Mouse (Mus musculus): ENCODE results near the gene Cldn3. TPM values are rescaled to one million over a fixed set of nuclear protein-coding genes. Genes with fewer than 3 reads are reported as not detected.

Gene Cldn3
- total and polyA plus RNA-seq, 3 experiments = not detected

- TF ChIP-seq USF1 (IDR thresholded peaks at IDR 0.05; ENCODE audit: low read depth, low read length) = no peak
Observed at GRCm38 (mm10) chr5:135010841-135011743, 25.1 kb downstream of the Cldn3 start (continued).

- H3K4me3 ChIP-seq (replicated peaks in 1 of 3; ENCODE audit: low read depth in 2 of 3, low read length in 2 of 3, poor library complexity in 1 of 3) = no peak overlapping the region
- H3K27me3 ChIP-seq (replicated peaks) = peaks cover 6% of the 10 kb centered on the region
- H3K9ac ChIP-seq (ENCODE audit: insufficient read depth, low read depth) = no peak overlapping the region
- H3K4me2 ChIP-seq (ENCODE audit: insufficient read depth, low read depth, poor library complexity, severe bottlenecking) = no peak overlapping the region
- H3K36me3 ChIP-seq (replicated peaks in 1 of 2; ENCODE audit: control insufficient read depth in 1 of 2, insufficient read depth in 1 of 2, low read length in 1 of 2) = peaks cover 2 to 18% of the 10 kb centered on the region in 2 experiments
- H3K79me2 ChIP-seq (replicated peaks; ENCODE audit: control insufficient read depth, extremely low read depth, insufficient read depth, poor library complexity, severe bottlenecking) = no peaks in the 10 kb centered on the region; the same call in 1 of the 2 replicates
- DNase-seq (ENCODE audit: extremely low read depth) = no peak
- no peak overlapping the region for H3K27ac ChIP-seq (ENCODE audit: insufficient read depth, low read depth)
- in situ Hi-C loops (cut with MboI; ENCODE audit: low pct_ligation_motif_present, low pct_unique_long_range_greater_than_20kb, low sequenced_read_pairs) = no loop called here
- no peak for TF ChIP-seq ELF1 (IDR thresholded peaks at IDR 0.05; ENCODE audit: low read depth, low read length)
- TF ChIP-seq SIN3A (IDR thresholded peaks at IDR 0.05; ENCODE audit: low read length) = no peak
- TF ChIP-seq TCF12 (IDR thresholded peaks at IDR 0.05; ENCODE audit: low read depth, low read length) = no peak
- TF ChIP-seq TBP (conservative IDR thresholded peaks at IDR 0.05; ENCODE audit: low read depth, low read length) = no peak
- TF ChIP-seq MEF2A (IDR thresholded peaks at IDR 0.05; ENCODE audit: borderline replicate concordance, low read depth, low read length) = no peak
- TF ChIP-seq MXI1 (IDR thresholded peaks at IDR 0.05; ENCODE audit: low read depth, low read length) = no peak
- no peak for TF ChIP-seq USF1 (IDR thresholded peaks at IDR 0.05; ENCODE audit: low read depth, low read length)
- no peak for TF ChIP-seq BHLHE40 (IDR thresholded peaks at IDR 0.05; ENCODE audit: low read depth, low read length)
- TF ChIP-seq MAX (IDR thresholded peaks at IDR 0.05; ENCODE audit: low read length) = no peak
- no peak for TF ChIP-seq KAT2A (IDR thresholded peaks at IDR 0.05; ENCODE audit: insufficient replicate concordance, low read length)
- TF ChIP-seq POLR2A (IDR thresholded peaks at IDR 0.05; ENCODE audit: low read depth, low read length) = no peak
- no peak for TF ChIP-seq HCFC1 (IDR thresholded peaks at IDR 0.05; ENCODE audit: low read depth, low read length)
- no peak for TF ChIP-seq CHD1 (IDR thresholded peaks at IDR 0.05; ENCODE audit: low read depth, low read length)
- TF ChIP-seq MYC (IDR thresholded peaks at IDR 0.05; ENCODE audit: low read depth, low read length) = no peak
- TF ChIP-seq CTCF (conservative IDR thresholded peaks at IDR 0.05 in 1 of 2, IDR thresholded peaks at IDR 0.05 in 1 of 2; ENCODE audit: low read depth in 2 of 2, low read length in 2 of 2) = no peak
- no peak for TF ChIP-seq NELFE (IDR thresholded peaks at IDR 0.05; ENCODE audit: low read depth, low read length)
- no peaks in the 10 kb centered on the region for H3K9me3 ChIP-seq (replicated peaks; ENCODE audit: low read length)
- dilution Hi-C loops (cut with MboI; ENCODE audit: extremely low pct_ligation_motif_present, extremely low pct_unique_long_range_greater_than_20kb, low sequenced_read_pairs) = no loop called here
- peaks cover 10 to 40% of the 10 kb centered on the region in 2 experiments for H3K4me1 ChIP-seq (ENCODE audit: control insufficient read depth in 1 of 2, insufficient read depth in 2 of 2)
Observed at GRCm38 (mm10) chr5:135011809-135012613, 26.0 kb downstream of the Cldn3 start.

Data from CH12.LX (cell line).